Mouse (Mus musculus): Measurements from ENCODE around the gene Nipa2. TPM values are rescaled to one million over a fixed set of nuclear protein-coding genes. Genes with fewer than 3 reads are reported as not detected.
A peak's percentile ranks its signal among the peaks of the same experiment; 100 is the strongest.
"Not testable (repeated sequence)": the region's sequence is repeated elsewhere in the genome, so short reads cannot be mapped to it uniquely, and the experiment has no call there.

Nipa2 gene
- total and polyA plus RNA-seq, 3 experiments: 24.4 to 50.4 (median 45.2) TPM

- Histone ChIP-seq H3K79me2 (replicated peaks; ENCODE audit: control insufficient read depth, extremely low read depth, insufficient read depth, poor library complexity, severe bottlenecking) (no peaks in the 10 kb centered on the region), H3K27ac (ENCODE audit: insufficient read depth, low read depth) (no peak overlapping the region), H3K4me2 (ENCODE audit: insufficient read depth, low read depth, poor library complexity, severe bottlenecking) (no peak overlapping the region), H3K9me3 (replicated peaks; ENCODE audit: low read length) (no peaks in the 10 kb centered on the region), H3K27me3 (replicated peaks) (no peaks in the 10 kb centered on the region), H3K36me3 (replicated peaks in 1 of 2; ENCODE audit: control insufficient read depth in 1 of 2, insufficient read depth in 1 of 2, low read length in 1 of 2) (peaks cover 20 to 76% of the 10 kb centered on the region in 2 experiments), H3K4me1 (ENCODE audit: control insufficient read depth in 1 of 2, insufficient read depth in 2 of 2) (peaks cover 0 to 4% of the 10 kb centered on the region in 2 experiments; a peak in 1 of 4 replicates), H3K4me3 (replicated peaks in 1 of 3; ENCODE audit: low read depth in 2 of 3, low read length in 2 of 3, poor library complexity in 1 of 3) (no peak overlapping the region), H3K9ac (ENCODE audit: insufficient read depth, low read depth) (no peak overlapping the region)
- DNase-seq (ENCODE audit: extremely low read depth): no peak
- TF ChIP-seq RCOR1 (conservative IDR thresholded peaks at IDR 0.05; ENCODE audit: low read depth, low read length) (no peak), TBP (conservative IDR thresholded peaks at IDR 0.05; ENCODE audit: low read depth, low read length) (0 out of 2 replicates have a peak, but pooled peaks have one; percentile 22)
- dilution Hi-C loops (cut with MboI; ENCODE audit: extremely low pct_ligation_motif_present, extremely low pct_unique_long_range_greater_than_20kb, low sequenced_read_pairs) (no loop called here), in situ Hi-C loops (cut with MboI; ENCODE audit: low pct_ligation_motif_present, low pct_unique_long_range_greater_than_20kb, low sequenced_read_pairs) (no loop called here)
These were observed 35.0 kb downstream of the Nipa2 start for GRCm38 (mm10) chr7:55927262-55927661.

GRCm38 (mm10) chr7:55918365-55918764 lies 43.9 kb downstream of the Nipa2 start:
- not testable (repeated sequence) for DNase-seq (ENCODE audit: extremely low read depth); H3K79me2 ChIP-seq (replicated peaks; ENCODE audit: control insufficient read depth, extremely low read depth, insufficient read depth, poor library complexity, severe bottlenecking)

GRCm38 (mm10) chr7:55912118-55912517 lies 50.2 kb downstream of the Nipa2 start:
- DNase-seq (ENCODE audit: extremely low read depth): no peak
- H3K9me3 ChIP-seq (replicated peaks; ENCODE audit: low read length): no peaks in the 10 kb centered on the region
- H3K4me2 ChIP-seq (ENCODE audit: insufficient read depth, low read depth, poor library complexity, severe bottlenecking): no peak overlapping the region
- no peak overlapping the region for H3K9ac ChIP-seq (ENCODE audit: insufficient read depth, low read depth)
- dilution Hi-C loops (cut with MboI; ENCODE audit: extremely low pct_ligation_motif_present, extremely low pct_unique_long_range_greater_than_20kb, low sequenced_read_pairs) (no loop called here), in situ Hi-C loops (cut with MboI; ENCODE audit: low pct_ligation_motif_present, low pct_unique_long_range_greater_than_20kb, low sequenced_read_pairs) (no loop called here)
- TF ChIP-seq ETS1 (conservative IDR thresholded peaks at IDR 0.05; ENCODE audit: low read depth, low read length) (no peak), CTCF (conservative IDR thresholded peaks at IDR 0.05 in 1 of 2, IDR thresholded peaks at IDR 0.05 in 1 of 2; ENCODE audit: low read depth in 2 of 2, low read length in 2 of 2) (no peak), IRF4 (IDR thresholded peaks at IDR 0.05; ENCODE audit: low read depth, low read length) (no peak), UBTF (IDR thresholded peaks at IDR 0.05; ENCODE audit: low read depth, low read length) (no peak), TCF12 (IDR thresholded peaks at IDR 0.05; ENCODE audit: low read depth, low read length) (no peak), ELF1 (IDR thresholded peaks at IDR 0.05; ENCODE audit: low read depth, low read length) (no peak), MEF2A (IDR thresholded peaks at IDR 0.05; ENCODE audit: borderline replicate concordance, low read depth, low read length) (no peak), SIN3A (IDR thresholded peaks at IDR 0.05; ENCODE audit: low read length) (no peak), USF1 (IDR thresholded peaks at IDR 0.05; ENCODE audit: low read depth, low read length) (no peak), MAFK (IDR thresholded peaks at IDR 0.05; ENCODE audit: insufficient replicate concordance, low read length) (no peak), MAZ (IDR thresholded peaks at IDR 0.05; ENCODE audit: low read depth, low read length) (no peak), PAX5 (IDR thresholded peaks at IDR 0.05; ENCODE audit: low read length) (no peak), POLR2AphosphoS2 (IDR thresholded peaks at IDR 0.05; ENCODE audit: low read depth, low read length) (no peak), GABPA (IDR thresholded peaks at IDR 0.05; ENCODE audit: insufficient replicate concordance, low read depth, low read length) (no peak), RAD21 (IDR thresholded peaks at IDR 0.05; ENCODE audit: low read depth, low read length) (no peak), POLR2A (IDR thresholded peaks at IDR 0.05; ENCODE audit: low read depth, low read length) (no peak), KAT2A (IDR thresholded peaks at IDR 0.05; ENCODE audit: insufficient replicate concordance, low read length) (no peak)
- H3K4me1 ChIP-seq (ENCODE audit: control insufficient read depth in 1 of 2, insufficient read depth in 2 of 2): peaks cover 0 to 20% of the 10 kb centered on the region in 2 experiments; a peak in 2 of 4 replicates
- no peak overlapping the region for H3K27ac ChIP-seq (ENCODE audit: insufficient read depth, low read depth)
- H3K79me2 ChIP-seq (replicated peaks; ENCODE audit: control insufficient read depth, extremely low read depth, insufficient read depth, poor library complexity, severe bottlenecking): no peaks in the 10 kb centered on the region
- H3K4me3 ChIP-seq (replicated peaks in 1 of 3; ENCODE audit: low read depth in 2 of 3, low read length in 2 of 3, poor library complexity in 1 of 3): no peak overlapping the region
- H3K27me3 ChIP-seq (replicated peaks): no peaks in the 10 kb centered on the region
- H3K36me3 ChIP-seq (replicated peaks in 1 of 2; ENCODE audit: control insufficient read depth in 1 of 2, insufficient read depth in 1 of 2, low read length in 1 of 2): peaks cover 25 to 77% of the 10 kb centered on the region in 2 experiments

More at GRCm38 (mm10) chr7:55918365-55918764, 43.9 kb downstream of the Nipa2 start:
- H3K27me3 ChIP-seq (replicated peaks); H3K27ac ChIP-seq (ENCODE audit: insufficient read depth, low read depth); H3K9me3 ChIP-seq (replicated peaks; ENCODE audit: low read length); dilution Hi-C loops (cut with MboI; ENCODE audit: extremely low pct_ligation_motif_present, extremely low pct_unique_long_range_greater_than_20kb, low sequenced_read_pairs); H3K4me2 ChIP-seq (ENCODE audit: insufficient read depth, low read depth, poor library complexity, severe bottlenecking); H3K9ac ChIP-seq (ENCODE audit: insufficient read depth, low read depth); H3K4me3 ChIP-seq (replicated peaks in 1 of 3; ENCODE audit: low read depth in 2 of 3, low read length in 2 of 3, poor library complexity in 1 of 3); in situ Hi-C loops (cut with MboI; ENCODE audit: low pct_ligation_motif_present, low pct_unique_long_range_greater_than_20kb, low sequenced_read_pairs); H3K4me1 ChIP-seq (ENCODE audit: control insufficient read depth in 1 of 2, insufficient read depth in 2 of 2): not testable (repeated sequence)
- H3K36me3 ChIP-seq (replicated peaks in 1 of 2; ENCODE audit: control insufficient read depth in 1 of 2, insufficient read depth in 1 of 2, low read length in 1 of 2): peaks cover 14 to 66% of the 10 kb centered on the region in 2 experiments
